Mouse (Mus musculus): ENCODE measurements at regions not wholly inside any gene's neighbourhood (a gene's known extent, or its start where the extent isn't known, plus 50 kb on each side); places are given as distances from the start of the nearest gene placed in this dataset.

- DNase-seq: peak; percentile 85
Measured at GRCm38 (mm10) chr19:44692396-44692795, 63.4 kb upstream of the Pax2 start.

GRCm38 (mm10) chr19:44692816-44693215, 63.0 kb upstream of the Pax2 start:
- no peak for DNase-seq

GRCm38 (mm10) chr19:44695331-44695730, 60.5 kb upstream of the Pax2 start:
- DNase-seq: no peak

- DNase-seq: no peak
Measured at GRCm38 (mm10) chr19:44696059-44696712, 59.7 kb upstream of the Pax2 start.

GRCm38 (mm10) chr19:44696773-44697172, 59.1 kb upstream of the Pax2 start:
- DNase-seq: no peak

GRCm38 (mm10) chr19:44698382-44699256, 57.2 kb upstream of the Pax2 start:
- no peak for DNase-seq
